Mouse (Mus musculus) gastrocnemius, postnatal 25 days (tissue): ENCODE results near the gene Dnaaf5. TPM values are rescaled to one million over a fixed set of nuclear protein-coding genes. Genes with fewer than 3 reads are reported as not detected.

Experiments used
- DNase-seq: peaks from one replicate; pipeline ENCODE4 v3.0.0; 2022
- total RNA-seq, 2 experiments: library from RNA; stranded (reverse); gene quantifications; 1 replicate in 1 of 2; 2 replicates in 1 of 2; pipeline ENCODE4 v1.2.3; 2021

The Dnaaf5 gene
- total RNA-seq, 2 experiments from 2014 or later: 11.9 to 12.1 TPM

- DNase-seq: no peak
These were observed 9.4 kb upstream of the Dnaaf5 start for GRCm38 (mm10) chr5:139140589-139140988.

GRCm38 (mm10) chr5:139141326-139141725, 8.7 kb upstream of the Dnaaf5 start:
- DNase-seq: no peak

GRCm38 (mm10) chr5:139143890-139144289, 6.1 kb upstream of the Dnaaf5 start:
- DNase-seq: no peak

GRCm38 (mm10) chr5:139145726-139146125, 4.3 kb upstream of the Dnaaf5 start:
- no peak for DNase-seq

GRCm38 (mm10) chr5:139146476-139147075, 3.4 kb upstream of the Dnaaf5 start:
- DNase-seq: no peak

- DNase-seq: no peak
These were observed 2.6 kb upstream of the Dnaaf5 start for GRCm38 (mm10) chr5:139147178-139148078.

GRCm38 (mm10) chr5:139149006-139149672, 884 bp upstream of the Dnaaf5 start:
- no peak for DNase-seq

GRCm38 (mm10) chr5:139150603-139151031, 594 bp downstream of the Dnaaf5 start:
- DNase-seq: no peak

GRCm38 (mm10) chr5:139160899-139161298, 10.9 kb downstream of the Dnaaf5 start:
- no peak for DNase-seq

GRCm38 (mm10) chr5:139161632-139162031, 11.6 kb downstream of the Dnaaf5 start:
- no peak for DNase-seq

GRCm38 (mm10) chr5:139166781-139167361, 16.8 kb downstream of the Dnaaf5 start:
- no peak for DNase-seq

GRCm38 (mm10) chr5:139167548-139167947, 17.5 kb downstream of the Dnaaf5 start:
- DNase-seq: no peak

- no peak for DNase-seq
These were observed 21.9 kb downstream of the Dnaaf5 start for GRCm38 (mm10) chr5:139171929-139172328.

GRCm38 (mm10) chr5:139174141-139174540, 24.1 kb downstream of the Dnaaf5 start:
- no peak for DNase-seq

- no peak for DNase-seq
These were observed 24.8 kb downstream of the Dnaaf5 start for GRCm38 (mm10) chr5:139174556-139175547.

GRCm38 (mm10) chr5:139178895-139179631, 29.0 kb downstream of the Dnaaf5 start:
- DNase-seq: peak; percentile 55

- no peak for DNase-seq
These were observed 33.1 kb downstream of the Dnaaf5 start for GRCm38 (mm10) chr5:139183131-139183530.

GRCm38 (mm10) chr5:139183601-139184000, 33.6 kb downstream of the Dnaaf5 start:
- DNase-seq: no peak

GRCm38 (mm10) chr5:139184897-139185296, 34.9 kb downstream of the Dnaaf5 start:
- DNase-seq: no peak

GRCm38 (mm10) chr5:139189726-139190125, 39.7 kb downstream of the Dnaaf5 start:
- DNase-seq: no peak
